Mouse (Mus musculus): ENCODE data around the gene Fbxo11. TPM values are rescaled to one million over a fixed set of nuclear protein-coding genes. Genes with fewer than 3 reads are reported as not detected.

The Fbxo11 gene
- polyA plus RNA-seq, 1 experiment from 2014 or later = 28.0 TPM

Other genes starting within 250 kb of the Fbxo11 start
- not detected in 2 replicates for gene Rpl36-ps4, start 144.3 kb downstream of the Fbxo11 start, polyA plus RNA-seq (2015; fragmentation: Nextera tagmentation; extraction: Ambion mirVana)
- gene Msh6, start 90.2 kb downstream of the Fbxo11 start, polyA plus RNA-seq (2015; fragmentation: Nextera tagmentation; extraction: Ambion mirVana) = 52.6 and 58.7 TPM in 2 replicates